Mouse (Mus musculus) heart, embryonic 10.5 days (tissue): ENCODE data around the gene Cirbp. TPM values are rescaled to one million over a fixed set of nuclear protein-coding genes. Genes with fewer than 3 reads are reported as not detected.
"Not testable (repeated sequence)": the region's sequence is repeated elsewhere in the genome, so short reads cannot be mapped to it uniquely, and the experiment has no call there.

ENCODE experiments used
- DNase-seq: peaks from one replicate; pipeline ENCODE4 v3.0.0-alpha.2; 2017; ENCODE audit warnings: low spot score
- H3K27ac ChIP-seq: fragments of 300-500 bp; sonication (generic); 2 replicates; pipeline ENCODE4 v1.5.1; 2016; ENCODE audit warnings: mild to moderate bottlenecking
- H3K27me3 ChIP-seq: fragments of 300-500 bp; sonication (generic); 2 replicates; pipeline ENCODE4 v1.6.1; 2016; ENCODE audit warnings: mild to moderate bottlenecking; ENCODE audit not compliant: poor library complexity, insufficient read depth, severe bottlenecking
- H3K36me3 ChIP-seq: fragments of 300-500 bp; sonication (generic); 2 replicates; pipeline ENCODE4 v1.6.1; 2016; ENCODE audit warnings: mild to moderate bottlenecking, moderate library complexity
- H3K4me1 ChIP-seq: fragments of 300-500 bp; sonication (generic); 2 replicates; pipeline ENCODE4 v1.6.1; 2016; ENCODE audit warnings: mild to moderate bottlenecking
- H3K4me3 ChIP-seq: fragments of 300-500 bp; sonication (generic); 2 replicates; pipeline ENCODE4 v1.5.1; 2016; ENCODE audit warnings: mild to moderate bottlenecking, moderate library complexity
- H3K9me3 ChIP-seq: fragments of 300-500 bp; sonication (generic); 2 replicates; pipeline ENCODE4 v1.6.1; 2016; ENCODE audit warnings: mild to moderate bottlenecking, moderate library complexity
- WGBS: fragments of 180-500 bp; shearing (Covaris S2); methylation state at CpG from one replicate; pipeline ENCODE4 v1.1.7; 2016; 5-methylcytosine and 5-hydroxymethylcytosine counted together
- polyA plus RNA-seq: library from polyadenylated mRNA; unstranded; fragments of >200 nt; fragmentation: Nextera tagmentation; extraction: Ambion mirVana; gene quantifications from 2 replicates; pipeline ENCODE4 v1.2.1, GENCODE M21; 2016

The Cirbp gene
- polyA plus RNA-seq, 1 experiment from 2014 or later, result 85.7 TPM

- H3K27ac ChIP-seq, result peak overlapping the region; percentile 24; the same call in 1 of the 2 replicates
- DNase-seq, result no peak
- no peaks in the 10 kb centered on the region for H3K9me3 ChIP-seq
- no peaks in the 10 kb centered on the region for H3K36me3 ChIP-seq
- 9% methylated on average over 24 of the region's 24 CpGs for WGBS
- peaks cover 15% of the 10 kb centered on the region for H3K4me1 ChIP-seq
- H3K27me3 ChIP-seq, result peaks cover 26% of the 10 kb centered on the region
- peak overlapping the region; percentile 32 for H3K4me3 ChIP-seq
These were observed 43.1 kb downstream of the Cirbp start for GRCm38 (mm10) chr10:80208841-80209371.

GRCm38 (mm10) chr10:80211547-80212103 is 45.8 kb downstream of the Cirbp start:
- peaks cover 36% of the 10 kb centered on the region for H3K27me3 ChIP-seq
- not testable (repeated sequence) for H3K27ac ChIP-seq, DNase-seq, H3K4me3 ChIP-seq, H3K9me3 ChIP-seq, H3K36me3 ChIP-seq
- 72% methylated on average over 7 of the region's 7 CpGs for WGBS
- peaks cover 12% of the 10 kb centered on the region for H3K4me1 ChIP-seq

- Histone ChIP-seq H3K4me1 (peaks cover 5% of the 10 kb centered on the region; the same call in 1 of the 2 replicates), H3K27ac (no peak overlapping the region), H3K9me3 (no peaks in the 10 kb centered on the region), H3K36me3 (no peaks in the 10 kb centered on the region), H3K27me3 (peaks cover 9% of the 10 kb centered on the region; the same call in 1 of the 2 replicates), H3K4me3 (peak overlapping the region; percentile 9; the same call in 1 of the 2 replicates)
- DNase-seq, result no peak
- WGBS, result 25% methylated on average over 16 of the region's 16 CpGs
These were observed 49.4 kb downstream of the Cirbp start for GRCm38 (mm10) chr10:80215048-80215772.

- WGBS, result 35% methylated on average over 7 of the region's 9 CpGs
- Histone ChIP-seq H3K27ac (0 out of 2 replicates have a peak overlapping the region, but pooled peaks have one; percentile 42), H3K9me3 (no peaks in the 10 kb centered on the region), H3K27me3 (peaks cover 5% of the 10 kb centered on the region; the same call in 1 of the 2 replicates), H3K4me1 (peaks cover 19% of the 10 kb centered on the region), H3K4me3 (no peak overlapping the region), H3K36me3 (no peaks in the 10 kb centered on the region)
- no peak for DNase-seq
These were observed 54.9 kb downstream of the Cirbp start for GRCm38 (mm10) chr10:80220676-80221075.

Other genes with a start within 250 kb of the Cirbp start
- gene Kiss1r, start 249.0 kb upstream of the Cirbp start, polyA plus RNA-seq, result 0.31 and 0.33 TPM in 2 replicates
- 88.7 and 96.0 TPM in 2 replicates for gene R3hdm4, start 244.8 kb upstream of the Cirbp start, polyA plus RNA-seq
- gene Arid3a, start 238.9 kb upstream of the Cirbp start, polyA plus RNA-seq, result 12.5 and 16.4 TPM in 2 replicates
- gene Wdr18, start 205.8 kb upstream of the Cirbp start, polyA plus RNA-seq, result 127 and 155 TPM in 2 replicates
- 0.30 and 0.34 TPM in 2 replicates for gene Grin3b, start 195.3 kb upstream of the Cirbp start, polyA plus RNA-seq
- 12.7 and 16.4 TPM in 2 replicates for gene Tmem259, start 181.7 kb upstream of the Cirbp start, polyA plus RNA-seq
- gene Cnn2, start 177.4 kb upstream of the Cirbp start, polyA plus RNA-seq, result 408 and 456 TPM in 2 replicates
- 2.8 and 4.1 TPM in 2 replicates for gene Abca7, start 169.5 kb upstream of the Cirbp start, polyA plus RNA-seq
- gene Arhgap45, start 149.3 kb upstream of the Cirbp start, polyA plus RNA-seq, result 12.0 and 16.7 TPM in 2 replicates
- 181 and 233 TPM in 2 replicates for gene Polr2e, start 126.2 kb upstream of the Cirbp start, polyA plus RNA-seq
- gene Gpx4, start 118.8 kb upstream of the Cirbp start, polyA plus RNA-seq, result 767 and 797 TPM in 2 replicates
- 14.8 and 15.6 TPM in 2 replicates for gene Sbno2, start 60.4 kb upstream of the Cirbp start, polyA plus RNA-seq
- gene Stk11, start 50.2 kb upstream of the Cirbp start, polyA plus RNA-seq, result 12.4 and 17.8 TPM in 2 replicates
- 689 and 872 TPM in 2 replicates for gene Atp5d, start 27.4 kb upstream of the Cirbp start, polyA plus RNA-seq
- gene Cbarp, start 25.1 kb upstream of the Cirbp start, polyA plus RNA-seq, result 2.0 and 4.0 TPM in 2 replicates
- 16.1 and 24.4 TPM in 2 replicates for gene Midn, start 17.7 kb upstream of the Cirbp start, polyA plus RNA-seq
- 11.7 and 13.9 TPM in 2 replicates for gene 1600002K03Rik, start 7.0 kb downstream of the Cirbp start, polyA plus RNA-seq
- gene Efna2, start 13.5 kb downstream of the Cirbp start, polyA plus RNA-seq, result 14.9 and 20.6 TPM in 2 replicates
- gene Mum1, start 60.4 kb downstream of the Cirbp start, polyA plus RNA-seq, result 56.4 and 76.5 TPM in 2 replicates
- gene Ndufs7, start 83.1 kb downstream of the Cirbp start, polyA plus RNA-seq, result 432 and 538 TPM in 2 replicates
- gene Gamt, start 95.0 kb downstream of the Cirbp start, polyA plus RNA-seq, result 61.2 and 72.0 TPM in 2 replicates
- gene Dazap1, start 95.5 kb downstream of the Cirbp start, polyA plus RNA-seq, result 40.2 and 58.0 TPM in 2 replicates
- gene Rps15, start 126.5 kb downstream of the Cirbp start, polyA plus RNA-seq, result 774 and 882 TPM in 2 replicates
- gene Apc2, start 130.0 kb downstream of the Cirbp start, polyA plus RNA-seq, result 0.74 and 0.78 TPM in 2 replicates
- gene 2310011J03Rik, start 154.6 kb downstream of the Cirbp start, polyA plus RNA-seq, result 41.3 and 46.8 TPM in 2 replicates
- gene Pcsk4, start 163.5 kb downstream of the Cirbp start, polyA plus RNA-seq, result 1.6 and 4.0 TPM in 2 replicates
- 7.1 and 18.3 TPM in 2 replicates for gene Reep6, start 164.0 kb downstream of the Cirbp start, polyA plus RNA-seq
- 1.3 and 1.9 TPM in 2 replicates for gene Adamtsl5, start 182.4 kb downstream of the Cirbp start, polyA plus RNA-seq
- 0.16 TPM in 1 of 2 replicates, not detected in the other for gene Plk5, start 190.5 kb downstream of the Cirbp start, polyA plus RNA-seq
- gene Mex3d, start 221.7 kb downstream of the Cirbp start, polyA plus RNA-seq, result 2.1 and 5.0 TPM in 2 replicates
- gene Mbd3, start 233.6 kb downstream of the Cirbp start, polyA plus RNA-seq, result 237 and 315 TPM in 2 replicates
- 973 and 1,195 TPM in 2 replicates for gene Uqcr11, start 240.8 kb downstream of the Cirbp start, polyA plus RNA-seq